Mouse (Mus musculus): ENCODE data around the gene Lypd6.

DNA sequence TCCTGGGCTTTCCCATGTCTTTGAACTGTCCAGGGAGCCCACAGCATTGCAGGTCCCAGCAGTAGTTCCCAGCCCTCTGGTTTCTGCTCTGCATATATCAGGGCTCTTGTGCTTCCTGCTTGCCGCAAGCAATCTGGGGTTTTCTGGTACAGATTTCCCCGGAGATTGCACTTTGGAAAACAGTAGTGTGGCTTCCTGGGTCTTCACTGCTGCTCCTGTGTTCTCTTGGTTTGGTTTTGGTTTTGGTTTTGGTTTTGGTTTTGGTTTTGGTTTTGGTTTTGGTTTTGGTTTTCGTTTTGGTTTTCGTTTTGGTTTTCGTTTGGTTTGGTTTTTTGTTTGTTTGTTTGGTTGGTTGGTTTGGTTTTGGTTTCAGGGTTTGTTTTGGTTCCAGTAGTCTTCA lies 99.9 kb downstream of the Lypd6 start:
- TF ChIP-seq EP300 (IDR thresholded peaks at IDR 0.05; ENCODE audit: low read depth) (no peak), CTCF (IDR thresholded peaks at IDR 0.05; ENCODE audit: low read depth) (no peak)

Data from liver, postnatal 0 days (tissue).